Mouse (Mus musculus) Patski (cell line): ENCODE data around the gene Ptprs. TPM values are rescaled to one million over a fixed set of nuclear protein-coding genes. Genes with fewer than 3 reads are reported as not detected.
A peak's percentile ranks its signal among the peaks of the same experiment; 100 is the strongest.

ENCODE experiments used
- ATAC-seq: fragments of 100-300 bp; one replicate; pipeline ENCODE4 v1.8.0; 2021
- CTCF ChIA-PET: fragments of 350-600 bp; sonication (Branson Sonifier 250); formaldehyde crosslinking; loops from one replicate; lab custom pipeline; 2022; ENCODE audit warnings: inconsistent platforms; lab: Charles Lee
- POLR2A ChIA-PET: fragments of 350-600 bp; sonication (Branson Sonifier 250); formaldehyde crosslinking; loops from one replicate; lab custom pipeline; 2022; ENCODE audit warnings: antibody characterized with exemption, inconsistent platforms; lab: Charles Lee
- DNase-seq: peaks from one replicate; pipeline ENCODE4 v3.0.0-alpha.2; 2011; ENCODE audit warnings: low read depth, low spot score
- H3K27me3 ChIP-seq: fragments of 371-371 bp; one replicate; pipeline ENCODE4 v1.5.1; 2021
- CTCF ChIP-seq: fragments of 100-300 bp; IDR thresholded peaks from one replicate; pipeline ENCODE4 v1.5.1; 2021
- in situ Hi-C: fragments of 300-500 bp; cut with MboI; formaldehyde crosslinking; loops from 3 replicates; pipeline ENCODE4 v1.11.1; 2018; ENCODE audit warnings: low pct_unique_long_range_greater_than_20kb, mixed read lengths
- polyA plus RNA-seq: library from polyadenylated mRNA; unstranded; gene quantifications from one replicate; pipeline ENCODE4 v1.2.3, GENCODE M21; 2021

The Ptprs gene
- polyA plus RNA-seq, 1 experiment from 2014 or later = 240 TPM

- ChIA-PET CTCF (no interaction called here), POLR2A (no interaction called here)
- in situ Hi-C loops = no loop called here
- no peak for TF ChIP-seq CTCF
- H3K27me3 ChIP-seq = no peaks in the 10 kb centered on the region
- DNase-seq = no peak
- no peak for ATAC-seq
Observed at GRCm38 (mm10) chr17:56427857-56428256, 48.4 kb downstream of the Ptprs start.

GRCm38 (mm10) chr17:56425941-56426340, 50.3 kb downstream of the Ptprs start:
- POLR2A ChIA-PET = no interaction called here
- DNase-seq = no peak
- no peak for TF ChIP-seq CTCF
- ATAC-seq = no peak
- CTCF ChIA-PET = no interaction called here
- in situ Hi-C loops = no loop called here
- no peaks in the 10 kb centered on the region for H3K27me3 ChIP-seq

- H3K27me3 ChIP-seq = no peaks in the 10 kb centered on the region
- TF ChIP-seq CTCF = no peak
- ATAC-seq (no peak), DNase-seq (no peak)
- CTCF ChIA-PET = no interaction called here
- POLR2A ChIA-PET = no interaction called here
- in situ Hi-C loops = no loop called here
Observed at GRCm38 (mm10) chr17:56425584-56425914, 50.7 kb downstream of the Ptprs start.

- ATAC-seq = peak; percentile 9
- CTCF ChIA-PET = no interaction called here
- no peaks in the 10 kb centered on the region for H3K27me3 ChIP-seq
- POLR2A ChIA-PET = no interaction called here
- in situ Hi-C loops = no loop called here
- DNase-seq = no peak
- TF ChIP-seq CTCF = no peak
Observed at GRCm38 (mm10) chr17:56424726-56425583, 51.3 kb downstream of the Ptprs start.

GRCm38 (mm10) chr17:56420022-56420421, 56.3 kb downstream of the Ptprs start:
- ChIA-PET POLR2A (no interaction called here), CTCF (interaction anchor here (1.0 to 1.4 kb wide), 3 partner anchors 10 to 63 kb away, joined by 3 read pairs; no protein-coding TSS in a partner anchor)
- no peak for TF ChIP-seq CTCF
- no peak for ATAC-seq
- DNase-seq = no peak
- in situ Hi-C loops = no loop called here
- H3K27me3 ChIP-seq = no peaks in the 10 kb centered on the region

GRCm38 (mm10) chr17:56418304-56418703, 58.0 kb downstream of the Ptprs start:
- CTCF ChIA-PET = no interaction called here
- POLR2A ChIA-PET = no interaction called here
- ATAC-seq = no peak
- no peak for DNase-seq
- no peaks in the 10 kb centered on the region for H3K27me3 ChIP-seq
- in situ Hi-C loops = no loop called here
- TF ChIP-seq CTCF = no peak

GRCm38 (mm10) chr17:56414785-56415184, 61.5 kb downstream of the Ptprs start:
- H3K27me3 ChIP-seq = no peaks in the 10 kb centered on the region
- ChIA-PET CTCF (interaction anchor here (2.1 kb wide), 1 partner anchor 8 kb away, joined by 5 read pairs; no protein-coding TSS in a partner anchor), POLR2A (no interaction called here)
- DNase-seq (no peak), ATAC-seq (no peak)
- TF ChIP-seq CTCF = no peak
- in situ Hi-C loops = no loop called here

- no peaks in the 10 kb centered on the region for H3K27me3 ChIP-seq
- CTCF ChIA-PET = no interaction called here
- no peak for DNase-seq
- in situ Hi-C loops = no loop called here
- no peak for TF ChIP-seq CTCF
- POLR2A ChIA-PET = no interaction called here
- ATAC-seq = no peak
Observed at GRCm38 (mm10) chr17:56413113-56413512, 63.2 kb downstream of the Ptprs start.

GRCm38 (mm10) chr17:56411437-56411836, 64.8 kb downstream of the Ptprs start:
- no peak for ATAC-seq
- POLR2A ChIA-PET = no interaction called here
- TF ChIP-seq CTCF = no peak
- CTCF ChIA-PET = no interaction called here
- in situ Hi-C loops = no loop called here
- DNase-seq = no peak
- H3K27me3 ChIP-seq = no peaks in the 10 kb centered on the region

- CTCF ChIA-PET = no interaction called here
- POLR2A ChIA-PET = no interaction called here
- in situ Hi-C loops = no loop called here
- ATAC-seq = no peak
- H3K27me3 ChIP-seq = no peaks in the 10 kb centered on the region
- no peak for TF ChIP-seq CTCF
- DNase-seq = no peak
Observed at GRCm38 (mm10) chr17:56409759-56410158, 66.5 kb downstream of the Ptprs start.

- in situ Hi-C loops = no loop called here
- no peak for ATAC-seq
- ChIA-PET POLR2A (no interaction called here), CTCF (no interaction called here)
- no peak for DNase-seq
- H3K27me3 ChIP-seq = no peaks in the 10 kb centered on the region
- TF ChIP-seq CTCF = no peak
Observed at GRCm38 (mm10) chr17:56408965-56409625, 67.2 kb downstream of the Ptprs start.
